Mouse (Mus musculus) mesoderm, embryonic 11.5 days (tissue): ENCODE measurements around the gene Bahcc1.

Experiments
- DNase-seq: peaks from one replicate; pipeline ENCODE4 v3.0.0-alpha.2; 2012; ENCODE audit warnings: low read depth, low spot score

Gene Bahcc1

GRCm38 (mm10) chr11:120314721-120315415 is 82.1 kb downstream of the Bahcc1 start:
- DNase-seq: no peak

GRCm38 (mm10) chr11:120315416-120315761 is 82.6 kb downstream of the Bahcc1 start:
- no peak for DNase-seq

- peak; percentile 97 for DNase-seq
These were observed 83.3 kb downstream of the Bahcc1 start for GRCm38 (mm10) chr11:120315832-120316689.

- DNase-seq: no peak
These were observed 84.0 kb downstream of the Bahcc1 start for GRCm38 (mm10) chr11:120316690-120317254.

GRCm38 (mm10) chr11:120317456-120317855 is 84.7 kb downstream of the Bahcc1 start:
- no peak for DNase-seq

- DNase-seq: no peak
These were observed 86.6 kb downstream of the Bahcc1 start for GRCm38 (mm10) chr11:120319310-120319709.

GRCm38 (mm10) chr11:120320156-120320555 is 87.4 kb downstream of the Bahcc1 start:
- DNase-seq: no peak

GRCm38 (mm10) chr11:120335431-120336021 is 102.8 kb downstream of the Bahcc1 start:
- no peak for DNase-seq

GRCm38 (mm10) chr11:120337447-120337846 is 104.7 kb downstream of the Bahcc1 start:
- no peak for DNase-seq

- no peak for DNase-seq
These were observed 106.0 kb downstream of the Bahcc1 start for GRCm38 (mm10) chr11:120338786-120339185.

- no peak for DNase-seq
These were observed 107.3 kb downstream of the Bahcc1 start for GRCm38 (mm10) chr11:120339978-120340513.

GRCm38 (mm10) chr11:120341661-120342060 is 108.9 kb downstream of the Bahcc1 start:
- no peak for DNase-seq
